Mouse (Mus musculus): ENCODE results near the gene Slc17a7. TPM values are rescaled to one million over a fixed set of nuclear protein-coding genes. Genes with fewer than 3 reads are reported as not detected.

Slc17a7 gene
- polyA plus RNA-seq, 1 experiment, result 1.6 TPM

- Histone ChIP-seq H3K36me3 (ENCODE audit: control insufficient read depth, insufficient read depth, low read length, poor library complexity, severe bottlenecking) (no peaks in the 10 kb centered on the region), H3K9ac (ENCODE audit: low read depth, poor library complexity, severe bottlenecking) (0 out of 2 replicates have a peak overlapping the region, but pooled peaks have one; percentile 6), H3K9me3 (replicated peaks; ENCODE audit: control insufficient read depth, insufficient read depth, low read length, poor library complexity, severe bottlenecking) (no peaks in the 10 kb centered on the region), H3K27me3 (ENCODE audit: control insufficient read depth, insufficient read depth, low read length, poor library complexity, severe bottlenecking) (peaks cover 6% of the 10 kb centered on the region), H3K27ac (ENCODE audit: insufficient read depth, low read length) (no peak overlapping the region), H3K4me3 (ENCODE audit: low read depth, low read length) (no peak overlapping the region), H3K4me1 (ENCODE audit: control insufficient read depth, insufficient read depth, low read length) (peaks cover 2% of the 10 kb centered on the region)
- TF ChIP-seq CTCF (IDR thresholded peaks at IDR 0.05; ENCODE audit: low read depth, low read length) (no peak), POLR2A (IDR thresholded peaks at IDR 0.05; ENCODE audit: insufficient read depth, low read length) (no peak), EP300 (IDR thresholded peaks at IDR 0.05; ENCODE audit: insufficient read depth, low read depth, low read length) (no peak)
Measured at GRCm38 (mm10) chr7:45175398-45175797, 11.6 kb downstream of the Slc17a7 start.

DNA sequence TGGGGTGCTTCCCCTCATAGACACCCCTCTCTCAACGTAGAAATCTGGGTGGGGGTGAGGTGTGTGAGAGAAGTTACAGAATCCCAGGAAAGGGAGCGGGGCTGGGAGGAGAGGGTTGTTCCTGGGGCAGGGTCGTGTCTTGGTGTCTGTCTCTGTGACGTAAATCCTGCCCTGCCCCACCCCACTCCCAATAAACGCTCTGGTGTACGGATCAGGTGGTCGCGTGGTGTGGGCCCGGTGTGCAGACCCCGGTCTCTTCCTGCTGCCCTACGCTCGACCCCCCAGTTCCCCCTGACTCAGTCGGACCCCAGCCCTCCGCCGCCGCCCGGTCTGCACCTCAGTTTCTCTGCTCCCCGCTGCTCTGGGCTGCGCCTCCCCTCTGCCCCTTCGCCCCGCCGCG is 12.2 kb downstream of the Slc17a7 start:
- peaks cover 6% of the 10 kb centered on the region for H3K27me3 ChIP-seq (ENCODE audit: control insufficient read depth, insufficient read depth, low read length, poor library complexity, severe bottlenecking)
- peaks cover 2% of the 10 kb centered on the region for H3K4me1 ChIP-seq (ENCODE audit: control insufficient read depth, insufficient read depth, low read length)
- no peak overlapping the region for H3K27ac ChIP-seq (ENCODE audit: insufficient read depth, low read length)
- no peaks in the 10 kb centered on the region for H3K9me3 ChIP-seq (replicated peaks; ENCODE audit: control insufficient read depth, insufficient read depth, low read length, poor library complexity, severe bottlenecking)
- H3K4me3 ChIP-seq (ENCODE audit: low read depth, low read length), result peak overlapping the region; percentile 55
- H3K9ac ChIP-seq (ENCODE audit: low read depth, poor library complexity, severe bottlenecking), result peak overlapping the region; percentile 62
- no peaks in the 10 kb centered on the region for H3K36me3 ChIP-seq (ENCODE audit: control insufficient read depth, insufficient read depth, low read length, poor library complexity, severe bottlenecking)
- no peak for TF ChIP-seq CTCF (IDR thresholded peaks at IDR 0.05; ENCODE audit: low read depth, low read length)
- no peak for TF ChIP-seq EP300 (IDR thresholded peaks at IDR 0.05; ENCODE audit: insufficient read depth, low read depth, low read length)
- no peak for TF ChIP-seq POLR2A (IDR thresholded peaks at IDR 0.05; ENCODE audit: insufficient read depth, low read length)

DNA sequence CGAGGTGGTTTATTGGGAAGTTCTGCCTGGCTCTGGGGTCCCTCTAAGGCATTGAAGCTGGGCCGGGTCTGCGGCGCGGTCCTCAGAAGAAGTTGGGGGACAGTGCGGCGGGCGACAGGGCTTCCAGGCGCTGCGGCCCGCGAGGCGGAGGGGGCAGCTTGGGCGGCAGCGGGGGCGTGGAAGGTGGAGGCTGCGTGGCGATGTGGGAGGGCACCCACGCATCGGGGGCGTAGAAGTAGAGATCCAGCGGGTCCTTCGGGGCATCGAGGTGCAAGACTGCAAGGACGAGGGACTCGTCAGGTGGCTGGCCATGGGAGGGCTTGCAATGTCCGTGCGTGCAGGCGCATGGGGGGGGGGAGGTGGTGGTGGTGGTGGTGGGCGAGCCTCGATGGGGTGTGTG is 12.6 kb downstream of the Slc17a7 start:
- Histone ChIP-seq H3K9me3 (replicated peaks; ENCODE audit: control insufficient read depth, insufficient read depth, low read length, poor library complexity, severe bottlenecking) (no peaks in the 10 kb centered on the region), H3K27ac (ENCODE audit: insufficient read depth, low read length) (no peak overlapping the region), H3K27me3 (ENCODE audit: control insufficient read depth, insufficient read depth, low read length, poor library complexity, severe bottlenecking) (peaks cover 6% of the 10 kb centered on the region), H3K4me3 (ENCODE audit: low read depth, low read length) (peak overlapping the region; percentile 55), H3K9ac (ENCODE audit: low read depth, poor library complexity, severe bottlenecking) (peak overlapping the region; percentile 62), H3K4me1 (ENCODE audit: control insufficient read depth, insufficient read depth, low read length) (peaks cover 2% of the 10 kb centered on the region), H3K36me3 (ENCODE audit: control insufficient read depth, insufficient read depth, low read length, poor library complexity, severe bottlenecking) (no peaks in the 10 kb centered on the region)
- TF ChIP-seq CTCF (IDR thresholded peaks at IDR 0.05; ENCODE audit: low read depth, low read length), result no peak
- TF ChIP-seq POLR2A (IDR thresholded peaks at IDR 0.05; ENCODE audit: insufficient read depth, low read length), result no peak
- TF ChIP-seq EP300 (IDR thresholded peaks at IDR 0.05; ENCODE audit: insufficient read depth, low read depth, low read length), result no peak

DNA sequence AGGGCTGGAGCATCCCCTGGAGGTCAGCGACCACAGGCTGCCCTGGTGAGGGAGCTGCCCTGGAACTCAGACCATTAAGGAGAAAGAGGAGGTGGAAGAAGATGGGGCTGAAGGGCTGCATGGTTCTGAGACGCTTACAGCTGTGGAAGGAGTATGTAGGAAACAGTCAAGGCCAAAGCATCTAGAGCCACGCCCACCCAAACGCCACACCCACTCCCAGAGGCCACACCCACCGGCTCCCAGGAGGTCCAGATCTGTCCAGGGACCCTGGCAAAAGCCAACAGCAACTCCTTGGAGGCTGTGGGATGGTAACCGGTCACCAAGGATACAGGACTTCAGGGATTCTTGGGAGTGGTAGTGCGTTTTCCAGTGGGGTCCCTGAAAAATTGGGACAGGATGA is 14.8 kb downstream of the Slc17a7 start:
- H3K36me3 ChIP-seq (ENCODE audit: control insufficient read depth, insufficient read depth, low read length, poor library complexity, severe bottlenecking), result no peaks in the 10 kb centered on the region
- TF ChIP-seq CTCF (IDR thresholded peaks at IDR 0.05; ENCODE audit: low read depth, low read length) (no peak), POLR2A (IDR thresholded peaks at IDR 0.05; ENCODE audit: insufficient read depth, low read length) (no peak), EP300 (IDR thresholded peaks at IDR 0.05; ENCODE audit: insufficient read depth, low read depth, low read length) (no peak)
- H3K4me3 ChIP-seq (ENCODE audit: low read depth, low read length), result no peak overlapping the region
- H3K27ac ChIP-seq (ENCODE audit: insufficient read depth, low read length), result no peak overlapping the region
- H3K9ac ChIP-seq (ENCODE audit: low read depth, poor library complexity, severe bottlenecking), result no peak overlapping the region
- H3K27me3 ChIP-seq (ENCODE audit: control insufficient read depth, insufficient read depth, low read length, poor library complexity, severe bottlenecking), result peaks cover 6% of the 10 kb centered on the region
- peaks cover 2% of the 10 kb centered on the region for H3K4me1 ChIP-seq (ENCODE audit: control insufficient read depth, insufficient read depth, low read length)
- no peaks in the 10 kb centered on the region for H3K9me3 ChIP-seq (replicated peaks; ENCODE audit: control insufficient read depth, insufficient read depth, low read length, poor library complexity, severe bottlenecking)

DNA sequence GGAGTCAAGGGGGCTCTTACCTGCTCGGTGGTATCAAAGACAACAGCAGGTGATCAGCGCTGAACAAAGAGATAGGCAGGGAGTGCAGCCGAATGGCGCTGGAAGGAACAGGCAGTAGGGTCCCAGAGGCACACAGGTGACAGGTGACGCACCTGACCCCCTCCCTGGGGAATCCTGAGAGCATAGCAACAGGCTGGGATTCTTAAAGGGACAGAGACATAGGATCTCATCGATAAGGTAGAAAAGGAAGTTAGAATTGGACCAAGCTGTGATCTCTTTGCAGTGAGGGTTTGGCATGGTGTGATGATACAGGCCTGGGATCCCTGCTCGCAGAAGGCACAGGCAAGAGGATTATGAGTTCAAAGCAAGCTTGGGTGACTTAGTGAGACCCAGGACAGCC is 15.7 kb downstream of the Slc17a7 start, which contains the start of gene Gfy:
Gene Gfy, minus strand, starts transcription at position 101 of the 400 bp plus-strand sequence.
- Histone ChIP-seq H3K4me3 (ENCODE audit: low read depth, low read length) (no peak within 1 kb of the TSS), H3K4me1 (ENCODE audit: control insufficient read depth, insufficient read depth, low read length) (no peaks in the 10 kb centered on the region)

DNA sequence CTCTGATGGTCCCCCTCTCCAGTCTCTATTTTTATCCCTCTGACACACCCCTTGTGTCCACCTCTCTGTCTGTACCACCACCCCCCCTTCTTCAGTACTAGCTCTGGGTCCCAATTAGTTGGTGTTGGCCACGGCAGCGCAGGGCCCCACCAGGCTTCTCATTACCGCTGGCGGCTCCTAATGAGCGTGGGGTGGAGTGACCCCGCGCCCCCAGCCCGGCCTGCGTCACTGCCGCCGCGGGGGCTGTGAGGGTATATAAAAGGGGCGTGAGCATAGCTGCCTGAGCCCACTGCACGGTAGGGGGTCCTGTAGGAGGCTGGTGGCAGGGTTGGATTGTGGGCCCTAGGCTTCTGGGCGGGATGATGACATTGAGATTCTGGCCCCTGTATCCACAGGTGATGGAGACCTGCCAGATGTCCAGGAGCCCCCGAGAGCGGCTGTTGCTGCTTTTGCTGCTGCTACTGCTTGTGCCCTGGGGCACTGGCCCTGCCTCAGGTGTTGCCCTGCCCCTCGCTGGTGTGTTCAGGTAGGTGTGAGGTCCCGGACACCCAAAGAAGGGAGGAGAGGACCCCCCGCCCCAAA is 17.2 kb downstream of the Slc17a7 start, which contains the start of gene Pth2:
Gene Pth2, plus strand, starts transcription at position 100 of the 582 bp plus-strand sequence.
- H3K27me3 ChIP-seq (ENCODE audit: control insufficient read depth, insufficient read depth, low read length, poor library complexity, severe bottlenecking), result peaks cover 6% of the 10 kb centered on the region
- no peaks in the 10 kb centered on the region for H3K4me1 ChIP-seq (ENCODE audit: control insufficient read depth, insufficient read depth, low read length)
- TF ChIP-seq EP300 (IDR thresholded peaks at IDR 0.05; ENCODE audit: insufficient read depth, low read depth, low read length) (no peak), POLR2A (IDR thresholded peaks at IDR 0.05; ENCODE audit: insufficient read depth, low read length) (no peak), CTCF (IDR thresholded peaks at IDR 0.05; ENCODE audit: low read depth, low read length) (no peak)
- H3K9me3 ChIP-seq (replicated peaks; ENCODE audit: control insufficient read depth, insufficient read depth, low read length, poor library complexity, severe bottlenecking), result no peaks in the 10 kb centered on the region
- peak within 1 kb of the TSS; percentile 71 for H3K4me3 ChIP-seq (ENCODE audit: low read depth, low read length)
- peak within 1 kb of the TSS; percentile 41 for H3K9ac ChIP-seq (ENCODE audit: low read depth, poor library complexity, severe bottlenecking)
- H3K27ac ChIP-seq (ENCODE audit: insufficient read depth, low read length), result no peak within 1 kb of the TSS
- no peaks in the 10 kb centered on the region for H3K36me3 ChIP-seq (ENCODE audit: control insufficient read depth, insufficient read depth, low read length, poor library complexity, severe bottlenecking)

More for the DNA sequence above, 15.7 kb downstream of the Slc17a7 start, which contains the start of gene Gfy:
- H3K36me3 ChIP-seq (ENCODE audit: control insufficient read depth, insufficient read depth, low read length, poor library complexity, severe bottlenecking), result no peaks in the 10 kb centered on the region
- no peak within 1 kb of the TSS for H3K9ac ChIP-seq (ENCODE audit: low read depth, poor library complexity, severe bottlenecking)
- H3K27ac ChIP-seq (ENCODE audit: insufficient read depth, low read length), result no peak within 1 kb of the TSS
- H3K27me3 ChIP-seq (ENCODE audit: control insufficient read depth, insufficient read depth, low read length, poor library complexity, severe bottlenecking), result peaks cover 6% of the 10 kb centered on the region
- no peak for TF ChIP-seq EP300 (IDR thresholded peaks at IDR 0.05; ENCODE audit: insufficient read depth, low read depth, low read length)
- no peak for TF ChIP-seq CTCF (IDR thresholded peaks at IDR 0.05; ENCODE audit: low read depth, low read length)
- no peak for TF ChIP-seq POLR2A (IDR thresholded peaks at IDR 0.05; ENCODE audit: insufficient read depth, low read length)
- no peaks in the 10 kb centered on the region for H3K9me3 ChIP-seq (replicated peaks; ENCODE audit: control insufficient read depth, insufficient read depth, low read length, poor library complexity, severe bottlenecking)
